Mouse (Mus musculus): ENCODE measurements around the gene Olfr328. TPM values are rescaled to one million over a fixed set of nuclear protein-coding genes. Genes with fewer than 3 reads are reported as not detected.
"Not testable (repeated sequence)": the region's sequence is repeated elsewhere in the genome, so short reads cannot be mapped to it uniquely, and the experiment has no call there.

The Olfr328 gene
- polyA plus RNA-seq, 1 experiment = not detected

DNA sequence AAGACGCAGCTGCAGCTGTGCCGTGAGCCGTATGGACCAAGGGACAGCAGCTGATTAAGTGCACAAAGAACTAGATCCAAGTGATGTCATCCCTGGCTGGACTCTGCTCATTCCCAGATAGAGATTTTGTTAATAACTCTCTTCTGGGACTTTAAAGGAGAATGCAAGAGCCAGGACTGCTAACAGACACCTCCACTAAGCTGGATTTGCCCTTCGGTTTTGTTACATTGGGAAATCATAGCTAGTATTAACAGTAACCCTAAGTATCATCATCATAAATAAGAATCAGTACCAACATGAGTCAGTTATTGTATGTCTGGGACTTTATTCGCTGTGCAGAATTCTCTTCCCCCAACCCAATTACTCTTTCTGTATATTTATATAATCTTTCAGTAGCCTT lies 9.1 kb downstream of the Olfr328 start, which contains the start of gene Olfr329-ps:
Gene Olfr329-ps, minus strand, starts transcription at position 101 of the 400 bp plus-strand sequence.
- Histone ChIP-seq H3K36me3 (ENCODE audit: control insufficient read depth, insufficient read depth, low read length, poor library complexity, severe bottlenecking) (no peaks in the 10 kb centered on the region), H3K27me3 (ENCODE audit: control insufficient read depth, insufficient read depth, low read length, poor library complexity, severe bottlenecking) (no peaks in the 10 kb centered on the region)

DNA sequence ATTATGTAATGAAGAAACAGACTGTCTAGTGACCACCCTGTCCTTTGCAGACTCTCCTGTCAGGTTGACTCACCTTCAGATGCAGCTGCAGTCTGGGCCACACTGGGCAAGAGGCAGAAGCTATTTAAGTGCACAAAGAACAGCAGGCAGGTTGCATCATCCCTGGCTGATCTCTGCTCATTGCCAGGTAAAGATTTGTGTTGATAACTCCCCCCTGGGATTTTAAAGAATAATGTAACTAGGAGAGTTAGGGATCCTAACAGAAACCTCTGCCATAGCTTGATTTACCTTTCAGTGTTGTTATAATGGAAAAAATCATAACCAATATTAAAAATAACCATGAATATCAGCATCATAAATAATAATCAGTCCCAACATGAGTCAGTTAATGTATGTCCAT lies 20.7 kb downstream of the Olfr328 start, which contains the start of gene Olfr330:
Gene Olfr330, minus strand, starts transcription at position 101 of the 400 bp plus-strand sequence.
- H3K9me3 ChIP-seq (replicated peaks; ENCODE audit: control insufficient read depth, insufficient read depth, low read length, poor library complexity, severe bottlenecking); H3K27ac ChIP-seq (ENCODE audit: insufficient read depth, low read length); H3K4me1 ChIP-seq (ENCODE audit: control insufficient read depth, insufficient read depth, low read length); H3K9ac ChIP-seq (ENCODE audit: low read depth, poor library complexity, severe bottlenecking); H3K4me3 ChIP-seq (ENCODE audit: low read depth, low read length); H3K36me3 ChIP-seq (ENCODE audit: control insufficient read depth, insufficient read depth, low read length, poor library complexity, severe bottlenecking); H3K27me3 ChIP-seq (ENCODE audit: control insufficient read depth, insufficient read depth, low read length, poor library complexity, severe bottlenecking): not testable (repeated sequence)

More for the DNA sequence above, 9.1 kb downstream of the Olfr328 start, which contains the start of gene Olfr329-ps:
- no peak within 1 kb of the TSS for H3K4me3 ChIP-seq (ENCODE audit: low read depth, low read length)
- TF ChIP-seq EP300 (IDR thresholded peaks at IDR 0.05; ENCODE audit: insufficient read depth, low read depth, low read length) = no peak
- TF ChIP-seq CTCF (IDR thresholded peaks at IDR 0.05; ENCODE audit: low read depth, low read length) = no peak
- TF ChIP-seq POLR2A (IDR thresholded peaks at IDR 0.05; ENCODE audit: insufficient read depth, low read length) = no peak
- no peaks in the 10 kb centered on the region for H3K4me1 ChIP-seq (ENCODE audit: control insufficient read depth, insufficient read depth, low read length)
- no peaks in the 10 kb centered on the region for H3K9me3 ChIP-seq (replicated peaks; ENCODE audit: control insufficient read depth, insufficient read depth, low read length, poor library complexity, severe bottlenecking)
- no peak within 1 kb of the TSS for H3K27ac ChIP-seq (ENCODE audit: insufficient read depth, low read length)
- no peak within 1 kb of the TSS for H3K9ac ChIP-seq (ENCODE audit: low read depth, poor library complexity, severe bottlenecking)

DNA sequence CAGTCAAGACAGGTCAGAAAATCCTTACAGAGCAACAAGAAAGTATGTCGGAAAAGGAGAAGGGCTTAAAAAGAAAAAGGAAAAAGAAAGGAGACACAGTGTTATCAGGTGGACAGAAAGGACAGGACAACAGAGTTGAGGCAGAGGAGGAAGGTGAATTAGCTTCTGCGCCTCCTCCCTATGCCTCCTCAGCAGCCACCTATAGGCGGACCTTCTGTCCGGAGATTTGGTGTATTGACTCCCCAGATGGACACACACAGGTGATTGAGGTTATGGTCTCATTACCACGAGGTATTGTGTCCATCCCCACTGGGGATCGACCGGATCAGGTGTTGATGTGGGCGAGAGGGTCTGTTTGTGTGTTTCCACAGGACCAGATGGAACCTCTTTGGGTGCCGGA lies 35.7 kb downstream of the Olfr328 start:
- H3K27ac ChIP-seq (ENCODE audit: insufficient read depth, low read length); H3K4me3 ChIP-seq (ENCODE audit: low read depth, low read length); H3K27me3 ChIP-seq (ENCODE audit: control insufficient read depth, insufficient read depth, low read length, poor library complexity, severe bottlenecking); H3K36me3 ChIP-seq (ENCODE audit: control insufficient read depth, insufficient read depth, low read length, poor library complexity, severe bottlenecking); H3K4me1 ChIP-seq (ENCODE audit: control insufficient read depth, insufficient read depth, low read length); H3K9ac ChIP-seq (ENCODE audit: low read depth, poor library complexity, severe bottlenecking): not testable (repeated sequence)
- H3K9me3 ChIP-seq (replicated peaks; ENCODE audit: control insufficient read depth, insufficient read depth, low read length, poor library complexity, severe bottlenecking) = peaks cover 15% of the 10 kb centered on the region

DNA sequence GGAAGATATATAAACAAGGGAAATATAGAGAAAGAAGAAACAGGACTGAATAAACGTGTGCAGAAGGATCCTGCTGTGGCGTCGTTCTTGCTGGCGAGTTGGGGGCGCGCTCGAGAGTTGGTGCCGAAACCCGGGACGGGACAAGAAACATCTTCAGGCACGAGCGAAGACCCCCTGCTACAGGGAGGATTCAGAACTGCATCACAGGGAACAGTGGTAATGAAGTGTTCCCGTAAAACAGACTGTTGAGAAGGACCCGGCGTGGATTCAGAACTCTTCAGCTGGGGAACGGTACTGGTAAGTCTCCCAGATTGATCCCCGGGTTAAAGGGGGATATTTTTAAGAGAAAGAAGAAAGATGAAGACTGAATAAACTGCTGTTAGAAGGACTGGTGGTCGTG lies 36.5 kb downstream of the Olfr328 start:
- H3K4me3 ChIP-seq (ENCODE audit: low read depth, low read length); H3K36me3 ChIP-seq (ENCODE audit: control insufficient read depth, insufficient read depth, low read length, poor library complexity, severe bottlenecking); H3K27me3 ChIP-seq (ENCODE audit: control insufficient read depth, insufficient read depth, low read length, poor library complexity, severe bottlenecking); H3K27ac ChIP-seq (ENCODE audit: insufficient read depth, low read length); H3K4me1 ChIP-seq (ENCODE audit: control insufficient read depth, insufficient read depth, low read length); H3K9ac ChIP-seq (ENCODE audit: low read depth, poor library complexity, severe bottlenecking): not testable (repeated sequence)
- H3K9me3 ChIP-seq (replicated peaks; ENCODE audit: control insufficient read depth, insufficient read depth, low read length, poor library complexity, severe bottlenecking) = peaks cover 15% of the 10 kb centered on the region

DNA sequence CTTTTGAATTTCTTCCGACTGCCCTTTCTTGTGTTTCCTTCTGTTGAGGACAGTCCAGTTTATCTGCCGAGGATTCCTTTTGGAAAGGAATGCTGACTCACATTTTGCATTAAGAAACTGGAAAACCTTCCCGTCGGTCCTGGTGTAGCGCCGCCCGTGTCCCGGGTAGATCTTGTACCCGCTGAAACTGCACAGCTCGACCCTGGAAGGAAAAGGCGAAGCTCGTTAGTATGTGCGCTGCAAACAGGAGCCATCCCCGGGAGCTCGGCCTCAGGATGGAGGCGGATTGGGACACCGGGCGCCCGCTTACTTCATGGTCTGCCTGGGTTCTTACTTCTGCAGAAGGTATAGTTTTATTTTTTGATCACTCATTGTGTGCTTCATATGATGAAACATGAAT lies 46.4 kb downstream of the Olfr328 start:
- H3K4me3 ChIP-seq (ENCODE audit: low read depth, low read length); H3K4me1 ChIP-seq (ENCODE audit: control insufficient read depth, insufficient read depth, low read length); H3K27ac ChIP-seq (ENCODE audit: insufficient read depth, low read length); H3K36me3 ChIP-seq (ENCODE audit: control insufficient read depth, insufficient read depth, low read length, poor library complexity, severe bottlenecking); H3K9ac ChIP-seq (ENCODE audit: low read depth, poor library complexity, severe bottlenecking); H3K27me3 ChIP-seq (ENCODE audit: control insufficient read depth, insufficient read depth, low read length, poor library complexity, severe bottlenecking); H3K9me3 ChIP-seq (replicated peaks; ENCODE audit: control insufficient read depth, insufficient read depth, low read length, poor library complexity, severe bottlenecking): not testable (repeated sequence)

DNA sequence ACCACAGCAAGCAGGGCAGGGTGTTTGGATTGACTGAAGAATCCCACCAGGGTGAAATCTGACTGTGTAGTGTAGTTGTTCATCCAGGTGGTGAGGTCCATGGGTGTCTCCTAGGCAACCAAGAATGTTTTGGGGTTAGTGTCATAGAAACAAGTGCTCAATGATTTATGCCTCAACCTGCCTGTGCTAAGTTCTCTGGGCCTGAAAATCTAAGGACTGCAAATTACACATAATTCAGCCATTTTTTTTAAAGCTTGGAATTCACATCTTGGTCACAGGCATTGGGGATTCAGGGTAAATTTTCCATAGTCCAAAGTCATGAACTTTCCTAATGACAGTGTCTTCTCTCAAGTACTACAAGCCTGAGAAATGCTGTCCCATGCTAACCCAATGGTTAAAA lies 53.0 kb downstream of the Olfr328 start, which contains the start of gene Olfr331:
Gene Olfr331, minus strand, starts transcription at position 101 of the 400 bp plus-strand sequence.
- H3K4me1 ChIP-seq (ENCODE audit: control insufficient read depth, insufficient read depth, low read length); H3K36me3 ChIP-seq (ENCODE audit: control insufficient read depth, insufficient read depth, low read length, poor library complexity, severe bottlenecking); H3K4me3 ChIP-seq (ENCODE audit: low read depth, low read length); H3K27me3 ChIP-seq (ENCODE audit: control insufficient read depth, insufficient read depth, low read length, poor library complexity, severe bottlenecking); H3K9me3 ChIP-seq (replicated peaks; ENCODE audit: control insufficient read depth, insufficient read depth, low read length, poor library complexity, severe bottlenecking); H3K27ac ChIP-seq (ENCODE audit: insufficient read depth, low read length); H3K9ac ChIP-seq (ENCODE audit: low read depth, poor library complexity, severe bottlenecking): not testable (repeated sequence)

Other genes with a start within 250 kb of the Olfr328 start
- gene Zfp692, start 248.6 kb downstream of the Olfr328 start, polyA plus RNA-seq (2011; ENCODE audit: insufficient read depth, insufficient read length, low read depth, missing spikeins) = 19.3 and 21.1 TPM in 2 replicates
- 8.3 and 9.0 TPM in 2 replicates for gene Zfp672, start 225.3 kb downstream of the Olfr328 start, polyA plus RNA-seq (2011; ENCODE audit: insufficient read depth, insufficient read length, low read depth, missing spikeins)
- gene Sh3bp5l, start 224.9 kb downstream of the Olfr328 start, polyA plus RNA-seq (2011; ENCODE audit: insufficient read depth, insufficient read length, low read depth, missing spikeins) = 33.6 and 41.4 TPM in 2 replicates
- not detected in 2 replicates for gene Lypd8, start 176.6 kb downstream of the Olfr328 start, polyA plus RNA-seq (2011; ENCODE audit: insufficient read depth, insufficient read length, low read depth, missing spikeins)
- gene 1810065E05Rik, start 134.5 kb downstream of the Olfr328 start, polyA plus RNA-seq (2011; ENCODE audit: insufficient read depth, insufficient read length, low read depth, missing spikeins) = not detected in 2 replicates
- gene Gm12253, start 123.1 kb downstream of the Olfr328 start, polyA plus RNA-seq (2011; ENCODE audit: insufficient read depth, insufficient read length, low read depth, missing spikeins) = not detected in 2 replicates
- gene Lypd9, start 102.7 kb downstream of the Olfr328 start, polyA plus RNA-seq (2011; ENCODE audit: insufficient read depth, insufficient read length, low read depth, missing spikeins) = not detected in 2 replicates
- gene Olfr30, start 93.4 kb downstream of the Olfr328 start, polyA plus RNA-seq (2011; ENCODE audit: insufficient read depth, insufficient read length, low read depth, missing spikeins) = not detected in 2 replicates
- not detected in 2 replicates for gene Olfr332, start 63.1 kb downstream of the Olfr328 start, polyA plus RNA-seq (2011; ENCODE audit: insufficient read depth, insufficient read length, low read depth, missing spikeins)
- not detected in 2 replicates for gene Olfr331, start 53.1 kb downstream of the Olfr328 start, polyA plus RNA-seq (2011; ENCODE audit: insufficient read depth, insufficient read length, low read depth, missing spikeins)
- gene Olfr330, start 20.8 kb downstream of the Olfr328 start, polyA plus RNA-seq (2011; ENCODE audit: insufficient read depth, insufficient read length, low read depth, missing spikeins) = not detected in 2 replicates
- gene Olfr329-ps, start 9.2 kb downstream of the Olfr328 start, polyA plus RNA-seq (2011; ENCODE audit: insufficient read depth, insufficient read length, low read depth, missing spikeins) = not detected in 2 replicates
- not detected in 2 replicates for gene Olfr224, start 14.9 kb upstream of the Olfr328 start, polyA plus RNA-seq (2011; ENCODE audit: insufficient read depth, insufficient read length, low read depth, missing spikeins)
- gene Olfr325, start 22.1 kb upstream of the Olfr328 start, polyA plus RNA-seq (2011; ENCODE audit: insufficient read depth, insufficient read length, low read depth, missing spikeins) = not detected in 2 replicates
- not detected in 2 replicates for gene Olfr324, start 39.5 kb upstream of the Olfr328 start, polyA plus RNA-seq (2011; ENCODE audit: insufficient read depth, insufficient read length, low read depth, missing spikeins)
- not detected in 2 replicates for gene 2210407C18Rik, start 60.4 kb upstream of the Olfr328 start, polyA plus RNA-seq (2011; ENCODE audit: insufficient read depth, insufficient read length, low read depth, missing spikeins)
- gene Olfr323, start 74.9 kb upstream of the Olfr328 start, polyA plus RNA-seq (2011; ENCODE audit: insufficient read depth, insufficient read length, low read depth, missing spikeins) = not detected in 2 replicates
- gene Trim58, start 84.8 kb upstream of the Olfr328 start, polyA plus RNA-seq (2011; ENCODE audit: insufficient read depth, insufficient read length, low read depth, missing spikeins) = not detected in 2 replicates
- gene Olfr322, start 103.1 kb upstream of the Olfr328 start, polyA plus RNA-seq (2011; ENCODE audit: insufficient read depth, insufficient read length, low read depth, missing spikeins) = not detected in 2 replicates
- not detected in 2 replicates for gene Olfr320, start 125.5 kb upstream of the Olfr328 start, polyA plus RNA-seq (2011; ENCODE audit: insufficient read depth, insufficient read length, low read depth, missing spikeins)
- gene Olfr319, start 143.5 kb upstream of the Olfr328 start, polyA plus RNA-seq (2011; ENCODE audit: insufficient read depth, insufficient read length, low read depth, missing spikeins) = not detected in 2 replicates
- not detected in 2 replicates for gene Olfr318, start 168.4 kb upstream of the Olfr328 start, polyA plus RNA-seq (2011; ENCODE audit: insufficient read depth, insufficient read length, low read depth, missing spikeins)
- gene Olfr317, start 183.6 kb upstream of the Olfr328 start, polyA plus RNA-seq (2011; ENCODE audit: insufficient read depth, insufficient read length, low read depth, missing spikeins) = not detected in 2 replicates
- not detected in 2 replicates for gene Olfr316, start 197.1 kb upstream of the Olfr328 start, polyA plus RNA-seq (2011; ENCODE audit: insufficient read depth, insufficient read length, low read depth, missing spikeins)
- gene Olfr315, start 217.6 kb upstream of the Olfr328 start, polyA plus RNA-seq (2011; ENCODE audit: insufficient read depth, insufficient read length, low read depth, missing spikeins) = not detected in 2 replicates
- gene Olfr314, start 227.3 kb upstream of the Olfr328 start, polyA plus RNA-seq (2011; ENCODE audit: insufficient read depth, insufficient read length, low read depth, missing spikeins) = not detected in 2 replicates
- gene Fam183b, start 246.3 kb upstream of the Olfr328 start, polyA plus RNA-seq (2011; ENCODE audit: insufficient read depth, insufficient read length, low read depth, missing spikeins) = not detected in 2 replicates